In the genomic region with DNA sequence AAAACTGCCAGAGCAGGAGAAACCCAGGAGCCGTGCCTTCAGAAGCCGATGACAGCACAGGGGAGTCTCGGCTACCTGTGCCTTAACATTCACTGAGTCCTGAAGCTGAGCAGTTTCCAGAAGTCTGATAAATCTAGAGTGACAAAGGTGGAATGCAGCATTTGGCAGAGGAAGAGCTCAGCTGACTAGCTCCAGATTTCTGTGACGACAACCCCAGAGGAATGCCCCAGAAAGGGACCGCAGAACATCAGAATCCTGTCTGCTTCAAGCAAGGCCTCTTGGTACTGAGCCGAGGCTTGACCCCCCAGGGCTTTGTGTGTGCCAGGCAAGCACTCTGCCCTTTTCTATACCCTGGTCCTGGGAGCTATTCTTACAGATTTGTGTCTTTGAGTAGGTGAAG, we compare ENCODE assay signal across 8 mouse cellular contexts.
DNase-seq lines count a peak whose midpoint lies in the region; ATAC-seq and TF ChIP-seq lines count a peak whose summit lies in the region.

No protein-coding gene starts in this region.

- 0 out of 2 replicates have a peak overlapping the region, but pooled peaks have one; percentile 21 for H3K9ac ChIP-seq in forebrain, embryonic 14.5 days (ENCODE audit: low read length)
- no peak overlapping the region for H3K9ac ChIP-seq in forebrain, embryonic 12.5 days
- H3K9ac ChIP-seq in midbrain, embryonic 15.5 days, result no peak overlapping the region
- no peak overlapping the region for H3K9ac ChIP-seq in midbrain, embryonic 14.5 days (replicated peaks; ENCODE audit: low read length)
- H3K9ac ChIP-seq in forebrain, embryonic 16.5 days (replicated peaks; ENCODE audit: low read depth, low read length), result no peak overlapping the region
- H3K9ac ChIP-seq in neural tube, embryonic 15.5 days (replicated peaks), result no peak overlapping the region
- no peak overlapping the region for H3K9ac ChIP-seq in liver, postnatal 0 days (replicated peaks)

- H3K27ac ChIP-seq in forebrain, embryonic 14.5 days (ENCODE audit: low read depth, low read length), result peak overlapping the region; percentile 2; the same call in 1 of the 2 replicates
- no peak overlapping the region for H3K27ac ChIP-seq in forebrain, embryonic 12.5 days
- H3K27ac ChIP-seq in midbrain, embryonic 15.5 days, result peak overlapping the region; percentile 22
- H3K27ac ChIP-seq in midbrain, embryonic 14.5 days (replicated peaks; ENCODE audit: low read depth, low read length), result no peak overlapping the region
- no peak overlapping the region for H3K27ac ChIP-seq in forebrain, embryonic 16.5 days (ENCODE audit: low read length)
- H3K27ac ChIP-seq in neural tube, embryonic 15.5 days (replicated peaks), result peak overlapping the region; percentile 73
- H3K27ac ChIP-seq in liver, postnatal 0 days (ENCODE audit: low read depth), result no peak overlapping the region

- no peak for TF ChIP-seq EP300 in liver, postnatal 0 days (IDR thresholded peaks at IDR 0.05; ENCODE audit: low read depth)

- no peaks in the 10 kb centered on the region for H3K27me3 ChIP-seq in forebrain, embryonic 14.5 days (replicated peaks; ENCODE audit: control insufficient read depth, insufficient read depth, low read length)
- 0 out of 2 replicates have a peak, but pooled peaks cover 4% of the 10 kb centered on the region for H3K27me3 ChIP-seq in forebrain, embryonic 12.5 days
- H3K27me3 ChIP-seq in midbrain, embryonic 15.5 days (replicated peaks), result no peaks in the 10 kb centered on the region
- no peaks in the 10 kb centered on the region for H3K27me3 ChIP-seq in midbrain, embryonic 14.5 days (ENCODE audit: control insufficient read depth, insufficient read depth, low read length)
- no peaks in the 10 kb centered on the region for H3K27me3 ChIP-seq in forebrain, embryonic 16.5 days (replicated peaks; ENCODE audit: control insufficient read depth, insufficient read depth, low read length)
- no peaks in the 10 kb centered on the region for H3K27me3 ChIP-seq in neural tube, embryonic 15.5 days (replicated peaks)
- no peaks in the 10 kb centered on the region for H3K27me3 ChIP-seq in liver, postnatal 0 days (ENCODE audit: insufficient read depth, low read length)

- ATAC-seq in forebrain, embryonic 14.5 days, result 0 out of 2 replicates have a peak, but pooled peaks have one; percentile 32
- ATAC-seq in forebrain, embryonic 12.5 days (ENCODE audit: low FRiP score), result no peak
- ATAC-seq in midbrain, embryonic 15.5 days (replicated peaks), result no peak
- ATAC-seq in midbrain, embryonic 14.5 days (ENCODE audit: low FRiP score, low TSS enrichment), result no peak
- ATAC-seq in forebrain, embryonic 16.5 days, result 0 out of 2 replicates have a peak, but pooled peaks have one; percentile 31
- ATAC-seq in neural tube, embryonic 15.5 days (ENCODE audit: low FRiP score), result no peak
- no peak for ATAC-seq in liver, postnatal 0 days

- H3K4me1 ChIP-seq in forebrain, embryonic 14.5 days (ENCODE audit: control insufficient read depth, insufficient read depth, low read length), result peaks cover 17% of the 10 kb centered on the region
- H3K4me1 ChIP-seq in forebrain, embryonic 12.5 days, result peaks cover 9% of the 10 kb centered on the region; the same call in 1 of the 2 replicates
- H3K4me1 ChIP-seq in midbrain, embryonic 15.5 days, result peaks cover 11% of the 10 kb centered on the region
- 0 out of 2 replicates have a peak, but pooled peaks cover 3% of the 10 kb centered on the region for H3K4me1 ChIP-seq in midbrain, embryonic 14.5 days (ENCODE audit: control insufficient read depth, insufficient read depth, low read length)
- H3K4me1 ChIP-seq in forebrain, embryonic 16.5 days (replicated peaks; ENCODE audit: control insufficient read depth, insufficient read depth, low read length), result peaks cover 15% of the 10 kb centered on the region
- H3K4me1 ChIP-seq in neural tube, embryonic 15.5 days, result peaks cover 14% of the 10 kb centered on the region
- 0 out of 2 replicates have a peak, but pooled peaks cover 4% of the 10 kb centered on the region for H3K4me1 ChIP-seq in liver, postnatal 0 days (ENCODE audit: insufficient read depth)

- peak; percentile 55 for DNase-seq in forebrain, embryonic 14.5 days (ENCODE audit: low spot score)
- DNase-seq in midbrain, embryonic 14.5 days, result no peak
- DNase-seq in liver, postnatal 0 days, result no peak
- no peak for DNase-seq in layer of hippocampus, adult 9-10 months (ENCODE audit: low spot score)

- no peak overlapping the region for H3K4me3 ChIP-seq in forebrain, embryonic 14.5 days (ENCODE audit: low read depth, low read length)
- no peak overlapping the region for H3K4me3 ChIP-seq in forebrain, embryonic 12.5 days (replicated peaks)
- no peak overlapping the region for H3K4me3 ChIP-seq in midbrain, embryonic 15.5 days
- H3K4me3 ChIP-seq in midbrain, embryonic 14.5 days (replicated peaks; ENCODE audit: low read depth, low read length), result no peak overlapping the region
- H3K4me3 ChIP-seq in forebrain, embryonic 16.5 days (replicated peaks; ENCODE audit: low read length), result no peak overlapping the region
- no peak overlapping the region for H3K4me3 ChIP-seq in neural tube, embryonic 15.5 days (replicated peaks)
- no peak overlapping the region for H3K4me3 ChIP-seq in liver, postnatal 0 days (ENCODE audit: low read depth, low read length)

- no peaks in the 10 kb centered on the region for H3K9me3 ChIP-seq in forebrain, embryonic 14.5 days (replicated peaks; ENCODE audit: control insufficient read depth, low read length)
- H3K9me3 ChIP-seq in forebrain, embryonic 12.5 days, result no peaks in the 10 kb centered on the region
- H3K9me3 ChIP-seq in midbrain, embryonic 15.5 days, result no peaks in the 10 kb centered on the region
- H3K9me3 ChIP-seq in midbrain, embryonic 14.5 days (ENCODE audit: control insufficient read depth, low read length), result no peaks in the 10 kb centered on the region
- H3K9me3 ChIP-seq in forebrain, embryonic 16.5 days (ENCODE audit: control insufficient read depth, low read length), result no peaks in the 10 kb centered on the region
- H3K9me3 ChIP-seq in neural tube, embryonic 15.5 days (replicated peaks), result no peaks in the 10 kb centered on the region
- no peaks in the 10 kb centered on the region for H3K9me3 ChIP-seq in liver, postnatal 0 days (ENCODE audit: low read length)

- H3K4me2 ChIP-seq in forebrain, embryonic 14.5 days (ENCODE audit: low read length), result no peak overlapping the region
- H3K4me2 ChIP-seq in forebrain, embryonic 12.5 days, result no peak overlapping the region
- H3K4me2 ChIP-seq in midbrain, embryonic 15.5 days, result no peak overlapping the region
- no peak overlapping the region for H3K4me2 ChIP-seq in midbrain, embryonic 14.5 days (ENCODE audit: low read length)
- H3K4me2 ChIP-seq in forebrain, embryonic 16.5 days (ENCODE audit: low read length), result no peak overlapping the region
- no peak overlapping the region for H3K4me2 ChIP-seq in neural tube, embryonic 15.5 days
- H3K4me2 ChIP-seq in liver, postnatal 0 days (ENCODE audit: low read depth, low read length), result no peak overlapping the region

- 36% methylated on average over 6 of the region's 6 CpGs for WGBS in forebrain, embryonic 14.5 days
- WGBS in forebrain, embryonic 12.5 days, result 39% methylated on average over 6 of the region's 6 CpGs
- WGBS in midbrain, embryonic 15.5 days, result 54% methylated on average over 6 of the region's 6 CpGs
- WGBS in midbrain, embryonic 14.5 days, result 51% methylated on average over 6 of the region's 6 CpGs
- 29% methylated on average over 6 of the region's 6 CpGs for WGBS in forebrain, embryonic 16.5 days
- 58% methylated on average over 6 of the region's 6 CpGs for WGBS in neural tube, embryonic 15.5 days
- WGBS in liver, postnatal 0 days (ENCODE audit: insufficient replicate concordance), result 77% methylated on average over 6 of the region's 6 CpGs

- no peak for TF ChIP-seq CTCF in liver, postnatal 0 days (IDR thresholded peaks at IDR 0.05; ENCODE audit: low read depth)

- H3K36me3 ChIP-seq in forebrain, embryonic 14.5 days (ENCODE audit: control insufficient read depth, insufficient read depth, low read length), result no peaks in the 10 kb centered on the region
- H3K36me3 ChIP-seq in forebrain, embryonic 12.5 days (replicated peaks), result no peaks in the 10 kb centered on the region
- H3K36me3 ChIP-seq in midbrain, embryonic 15.5 days (replicated peaks), result no peaks in the 10 kb centered on the region
- H3K36me3 ChIP-seq in midbrain, embryonic 14.5 days (ENCODE audit: control insufficient read depth, insufficient read depth, low read length), result no peaks in the 10 kb centered on the region
- no peaks in the 10 kb centered on the region for H3K36me3 ChIP-seq in forebrain, embryonic 16.5 days (ENCODE audit: control insufficient read depth, insufficient read depth)
- H3K36me3 ChIP-seq in neural tube, embryonic 15.5 days, result no peaks in the 10 kb centered on the region
- no peaks in the 10 kb centered on the region for H3K36me3 ChIP-seq in liver, postnatal 0 days (replicated peaks; ENCODE audit: insufficient read depth, low read length)

Comparison
In these comparisons a context has a peak if more than half of its experiments do, and no peak if none do; other contexts are left out.
1. ATAC-seq: peak in forebrain, embryonic 14.5 days (single experiment) and forebrain, embryonic 16.5 days (single experiment); none in forebrain, embryonic 12.5 days (single experiment), midbrain, embryonic 15.5 days (single experiment), midbrain, embryonic 14.5 days (single experiment), neural tube, embryonic 15.5 days (single experiment) and liver, postnatal 0 days (single experiment).
2. H3K27ac ChIP-seq: peak in forebrain, embryonic 14.5 days (single experiment), midbrain, embryonic 15.5 days (single experiment) and neural tube, embryonic 15.5 days (single experiment); none in forebrain, embryonic 12.5 days (single experiment), midbrain, embryonic 14.5 days (single experiment), forebrain, embryonic 16.5 days (single experiment) and liver, postnatal 0 days (single experiment).